ENCODE assay signal across 19 mouse cellular contexts in the genomic region with DNA sequence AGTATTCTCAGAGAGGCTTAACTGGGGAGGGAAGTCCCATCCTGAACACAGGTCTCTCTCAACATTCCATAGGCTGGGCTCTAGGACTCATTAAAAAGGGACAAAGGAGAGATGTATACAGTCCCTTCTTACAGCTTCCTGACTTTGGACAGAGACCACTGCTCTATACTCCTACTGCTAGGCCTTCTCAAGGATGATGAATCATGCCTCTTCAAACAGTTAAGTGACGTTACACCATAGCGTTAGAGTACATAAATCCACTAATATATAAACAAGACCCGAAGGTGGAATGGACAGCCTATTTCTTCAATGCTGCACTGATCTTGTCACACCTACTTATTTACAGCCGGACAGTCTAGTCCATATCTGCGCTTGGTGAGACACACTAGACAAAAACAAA.
DNase-seq lines count a peak whose midpoint lies in the region; ATAC-seq and TF ChIP-seq lines count a peak whose summit lies in the region.
"Had no signal": no experiment of that assay in that cellular context is flagged by ENCODE, and none has a peak within 500 bp of the region (broad histone marks: within the 10 kb centered on the region; RNA-seq: fewer than 3 reads in every experiment).

No protein-coding gene starts in this region.

- WGBS in lung, postnatal 0 days: 25% methylated on average over 5 of the region's 5 CpGs

- H3K27me3 ChIP-seq in lung, postnatal 0 days (replicated peaks; ENCODE audit: insufficient read depth, low read length): no peaks in the 10 kb centered on the region
- H3K27me3 ChIP-seq: CH12.LX, Patski had no signal

- peak; percentile 56; the same call in 1 of the 2 replicates for ATAC-seq in lung, postnatal 0 days
- ATAC-seq: activated CD4-positive, CD25-positive, alpha-beta regulatory T cell, adult 4 months; CD4-positive, CD25-positive, alpha-beta regulatory T cell, adult 4 months; Patski had no signal

- peaks cover 4% of the 10 kb centered on the region; the same call in 1 of the 2 replicates for H3K4me1 ChIP-seq in lung, postnatal 0 days (ENCODE audit: insufficient read depth, low read depth, low read length)

- H3K4me2 ChIP-seq in lung, postnatal 0 days (replicated peaks; ENCODE audit: low read depth, low read length): no peak overlapping the region

- DNase-seq in heart, adult 11 months: peak; percentile 40
- DNase-seq in heart, adult 8-10 months (ENCODE audit: low spot score): no peak
- peak; percentile 56 for DNase-seq in lung, postnatal 0 days (ENCODE audit: low spot score)
- no peak for DNase-seq in lung, postnatal 10 days
- DNase-seq: adrenal gland, adult 2 months; adrenal gland, adult 8-10 months; adrenal gland, postnatal 10 days; adrenal gland, postnatal 14 days; adrenal gland, postnatal 25 days; adrenal gland, postnatal 36 days; B cell, adult 2 months; cerebellum, adult 11 months; cerebellum, adult 11-12 months; cerebellum, adult 18-20 months had no signal

- no peak overlapping the region for H3K27ac ChIP-seq in lung, postnatal 0 days (ENCODE audit: low read length)

- H3K36me3 ChIP-seq in lung, postnatal 0 days (ENCODE audit: insufficient read depth, low read length): no peaks in the 10 kb centered on the region
- H3K36me3 ChIP-seq: G1E had no signal

- no peak for TF ChIP-seq CTCF in lung, postnatal 0 days (IDR thresholded peaks at IDR 0.05)

- no peak overlapping the region for H3K9ac ChIP-seq in lung, postnatal 0 days (replicated peaks; ENCODE audit: low read depth)

- no peaks in the 10 kb centered on the region for H3K9me3 ChIP-seq in lung, postnatal 0 days (ENCODE audit: low read length)
- H3K9me3 ChIP-seq: G1E had no signal

- no peak overlapping the region for H3K4me3 ChIP-seq in lung, postnatal 0 days (ENCODE audit: low read depth, low read length)

- no peak for TF ChIP-seq EP300 in lung, postnatal 0 days (IDR thresholded peaks at IDR 0.05)

Comparison
In these comparisons a context has a peak if more than half of its experiments do, and no peak if none do; other contexts are left out.
1. DNase-seq: peak in heart, adult 11 months (single experiment) and lung, postnatal 0 days (single experiment); none in heart, adult 8-10 months (single experiment) and lung, postnatal 10 days (single experiment).